Mouse (Mus musculus) G1E (cell line): ENCODE results near the gene Polr2g.

Experiments
- CTCF ChIP-seq: IDR thresholded peaks from 2 replicates; pipeline ENCODE4 v1.5.1; 2012; ENCODE audit warnings: low read depth, low read length, inconsistent platforms, mixed read lengths
- GATA1 ChIP-seq: IDR thresholded peaks from 2 replicates; pipeline ENCODE4 v1.6.1; 2012; ENCODE audit warnings: borderline replicate concordance, low read length, inconsistent platforms, mixed read lengths

GRCm38 (mm10) chr19:8820424-8820956, 22.1 kb upstream of the Polr2g start:
- TF ChIP-seq CTCF: no peak
- TF ChIP-seq GATA1: no peak
